Mouse (Mus musculus) urinary bladder, postnatal 10 days (tissue): ENCODE results near the gene Raver1.
"Not testable (repeated sequence)": the region's sequence is repeated elsewhere in the genome, so short reads cannot be mapped to it uniquely, and the experiment has no call there.

ENCODE experiments used
- DNase-seq: peaks from one replicate; pipeline ENCODE4 v3.0.0; 2022; ENCODE audit warnings: low spot score

Raver1 gene

DNA sequence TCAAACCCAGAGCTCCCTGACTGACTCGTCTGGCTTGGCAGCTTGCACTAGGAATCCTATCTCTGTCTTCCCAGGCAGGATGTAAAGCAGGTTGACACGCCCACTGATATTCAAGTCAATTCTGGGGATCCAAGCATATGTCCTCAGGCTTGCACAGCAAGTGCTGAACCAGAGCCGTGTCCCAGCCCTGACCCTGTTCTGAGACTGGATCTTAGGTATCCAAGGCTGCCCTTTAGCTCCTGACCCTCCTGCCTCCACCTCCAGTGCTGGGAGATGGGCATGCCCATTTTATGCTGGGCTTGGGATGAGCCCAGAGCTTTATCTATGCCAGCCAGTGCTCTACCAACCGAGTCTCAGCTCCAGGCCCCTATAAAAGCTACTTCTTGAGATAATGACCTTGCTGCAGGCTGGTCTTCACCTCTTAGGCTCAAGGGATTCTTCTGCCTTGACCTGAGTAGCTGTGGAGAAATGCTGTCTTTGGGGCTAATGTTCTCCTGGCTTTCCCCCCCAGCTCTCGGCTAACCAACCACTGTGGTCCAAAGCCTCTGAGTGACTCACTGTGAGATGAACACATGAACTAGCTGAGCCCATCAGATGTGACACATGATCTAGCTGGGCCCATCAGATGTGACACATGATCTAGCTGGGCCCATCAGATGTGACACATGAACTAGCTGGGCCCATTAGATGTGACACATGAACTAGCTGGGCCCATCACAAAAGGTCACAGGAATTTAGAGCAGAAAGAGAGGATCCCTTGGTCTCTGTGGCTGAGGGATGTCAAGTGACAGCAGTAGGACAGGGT is 14.2 kb upstream of the Raver1 start:
- DNase-seq = no peak

DNA sequence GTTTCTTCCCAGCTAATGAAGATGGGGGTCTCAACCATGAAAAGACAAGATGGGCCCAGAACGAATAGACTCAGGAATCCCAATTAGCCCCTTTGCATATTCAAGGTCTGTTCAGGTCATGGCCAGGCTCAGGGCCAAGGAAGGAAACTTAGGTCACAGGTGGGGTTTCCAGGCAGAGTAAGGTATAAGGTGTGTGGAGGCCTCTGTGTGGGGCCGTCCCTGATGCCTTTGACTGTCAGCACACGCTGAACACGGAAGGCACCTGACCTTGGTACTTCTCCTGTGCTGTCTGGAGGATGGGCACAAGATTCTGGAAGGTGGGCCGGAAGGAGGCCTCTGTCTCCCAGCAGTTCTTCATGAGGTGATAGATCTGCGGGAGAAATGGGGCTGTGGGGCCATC is 13.0 kb upstream of the Raver1 start:
- DNase-seq = no peak

DNA sequence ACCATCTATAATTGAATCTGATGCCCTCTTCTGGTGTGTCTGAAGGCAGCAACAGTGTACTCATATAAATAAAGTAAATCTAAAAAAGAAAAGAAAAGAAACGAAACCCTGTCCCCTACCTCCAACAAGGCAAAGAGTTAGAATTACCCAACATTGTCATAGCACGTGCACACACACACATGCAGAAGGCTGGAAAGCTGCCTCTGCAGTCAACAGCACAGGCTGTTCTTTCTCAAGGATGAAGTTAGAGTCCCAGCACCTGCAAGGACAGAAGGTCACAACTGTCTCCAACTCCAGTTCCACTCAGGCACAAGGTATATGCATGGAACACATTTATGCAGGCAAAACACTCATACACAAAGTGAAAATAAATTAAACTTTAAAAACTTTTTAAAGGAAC is 10.3 kb upstream of the Raver1 start:
- no peak for DNase-seq

DNA sequence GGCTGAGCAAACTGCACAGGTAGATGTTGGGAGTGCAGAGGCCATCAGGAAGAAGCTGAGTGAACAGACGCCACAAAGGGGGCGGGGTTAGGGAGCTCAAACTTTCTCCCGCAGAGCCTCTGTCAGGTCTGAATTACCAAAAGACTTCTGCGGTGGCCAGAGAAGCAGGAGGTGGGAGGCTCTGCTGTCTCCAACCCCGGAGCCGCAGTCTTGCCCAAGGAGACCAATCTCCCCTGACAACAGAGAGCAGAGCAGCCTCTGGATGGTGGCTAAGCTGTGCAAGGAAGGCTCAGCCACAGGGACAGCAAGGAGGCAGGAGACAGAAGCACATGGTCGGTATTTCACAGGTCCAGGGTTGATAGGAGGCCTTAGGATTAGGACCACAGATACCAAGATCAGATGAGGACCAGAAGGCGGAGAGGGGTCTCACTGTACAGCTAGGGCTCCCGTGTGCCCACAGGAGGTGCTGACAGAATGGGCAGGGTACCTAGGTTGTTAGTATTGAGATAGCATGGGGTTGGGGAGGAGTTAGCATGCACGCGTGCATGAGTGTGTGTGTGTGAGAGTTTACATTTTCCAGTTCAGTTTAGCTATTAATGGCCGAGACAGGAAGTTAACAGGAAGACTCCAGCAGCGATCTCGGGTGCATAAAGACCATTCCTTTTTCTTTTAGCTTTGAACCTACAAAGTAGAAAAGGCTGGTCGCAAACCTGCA is 8.8 kb upstream of the Raver1 start:
- DNase-seq = no peak

DNA sequence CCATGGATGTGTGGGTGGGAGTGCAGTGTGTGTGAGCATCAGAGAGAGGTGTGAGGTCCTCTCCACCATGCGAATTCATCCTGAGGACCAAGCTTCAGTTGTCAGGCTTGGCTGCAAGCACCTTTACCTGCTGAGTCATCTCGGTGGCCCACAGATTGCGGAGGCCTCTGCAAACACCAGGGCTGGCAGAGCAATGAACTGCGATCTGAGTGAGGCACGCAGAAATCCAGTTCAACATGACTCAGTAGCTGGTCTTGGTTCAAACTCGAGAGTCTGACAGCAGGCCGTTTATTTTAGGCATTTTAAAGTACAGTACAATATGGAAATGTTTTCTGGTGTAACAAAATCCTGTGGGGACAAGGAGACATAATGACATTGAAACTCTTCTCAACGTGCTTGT is 6.0 kb upstream of the Raver1 start:
- no peak for DNase-seq

DNA sequence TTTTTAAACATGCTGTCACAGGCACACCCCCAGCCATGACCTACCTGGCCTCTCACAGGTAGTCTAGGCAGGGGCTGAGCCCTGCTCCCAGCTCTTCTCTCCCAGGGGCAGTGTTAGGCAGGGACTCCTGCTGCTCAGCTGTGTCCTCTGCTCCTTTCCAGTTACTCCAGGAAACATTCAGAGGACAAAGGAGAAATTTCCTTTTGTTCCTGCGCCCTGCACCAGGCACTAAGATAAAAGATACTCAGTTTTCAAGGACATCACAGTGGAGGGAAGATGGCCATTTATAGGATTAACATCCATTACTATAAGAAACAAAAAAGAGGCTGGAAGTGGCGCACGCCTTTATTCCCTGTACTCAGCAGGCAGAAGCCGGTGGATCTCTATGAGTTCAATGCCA is 4.2 kb upstream of the Raver1 start:
- no peak for DNase-seq

DNA sequence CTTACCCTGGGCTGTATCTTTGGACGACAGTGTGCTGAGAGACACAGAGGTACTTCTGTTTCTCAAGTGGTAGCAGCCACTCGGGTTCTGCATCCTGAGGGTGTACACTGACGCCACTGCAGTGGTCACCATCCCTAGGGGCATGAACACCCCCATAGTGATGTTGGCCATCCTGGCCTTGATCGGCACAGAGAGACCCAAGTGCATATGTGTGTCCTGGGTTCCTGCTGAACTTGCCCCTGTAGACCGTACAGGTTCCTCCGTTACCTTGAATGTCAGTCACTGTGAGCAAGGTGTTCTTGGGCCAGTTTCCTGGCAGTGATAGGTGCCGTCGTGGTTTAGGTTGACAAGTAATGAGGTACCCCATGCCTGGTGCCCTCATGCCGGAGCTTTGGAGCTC is 1.6 kb upstream of the Raver1 start:
- DNase-seq = no peak

DNA sequence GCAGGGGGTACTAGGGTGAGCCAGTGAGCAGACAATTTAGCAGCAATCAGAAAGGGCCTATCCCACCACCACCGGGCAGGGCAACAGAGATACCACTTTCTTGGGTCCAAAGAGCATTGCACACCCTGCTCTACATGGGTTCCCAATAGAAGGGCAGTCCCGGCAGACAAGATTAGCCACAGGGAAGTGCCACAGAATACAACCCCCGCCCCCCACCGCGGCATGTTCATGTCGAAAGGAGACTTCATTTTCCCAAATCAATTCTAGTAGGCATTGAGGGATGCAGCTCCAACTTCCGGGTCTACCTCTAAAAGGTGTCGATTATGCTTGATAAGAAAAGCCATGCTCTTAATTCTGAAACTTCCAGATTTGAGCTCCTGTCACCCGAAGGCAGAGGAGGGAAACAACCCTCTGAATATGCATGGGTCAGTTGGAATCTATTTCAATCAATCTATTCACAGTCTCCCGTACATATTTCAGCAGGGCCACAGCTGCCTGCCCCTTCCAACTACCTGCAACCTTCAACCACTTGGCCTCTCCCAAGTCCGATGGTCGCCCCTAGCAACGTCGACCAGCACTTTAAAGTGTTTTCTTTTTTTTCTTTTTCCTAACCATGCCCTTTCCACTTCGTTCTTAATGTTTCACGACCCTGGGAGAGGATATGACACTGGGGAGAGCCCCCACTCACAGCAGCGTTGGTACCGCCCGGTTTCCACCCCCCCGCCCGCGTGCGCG is 669 bp downstream of the Raver1 start:
- DNase-seq = no peak

DNA sequence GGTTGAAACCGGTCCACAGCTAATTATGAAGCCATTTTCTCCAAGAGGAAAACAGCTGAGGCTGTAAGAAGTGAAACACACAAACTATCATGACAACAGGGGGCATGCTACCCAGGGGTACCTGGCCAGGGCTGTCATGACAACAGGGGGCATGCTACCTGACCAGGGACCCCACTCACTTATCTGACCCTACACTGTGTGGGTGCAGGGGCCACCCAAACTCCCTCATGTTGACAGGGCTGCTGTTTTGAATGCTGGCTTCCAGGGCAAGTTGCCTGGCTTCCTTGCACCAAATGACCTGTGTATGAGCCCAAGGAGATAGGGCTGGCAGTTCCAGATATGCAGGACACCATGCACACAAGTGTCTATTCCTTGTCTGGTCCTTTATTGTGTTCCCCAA is 1.3 kb downstream of the Raver1 start:
- DNase-seq = no peak

DNA sequence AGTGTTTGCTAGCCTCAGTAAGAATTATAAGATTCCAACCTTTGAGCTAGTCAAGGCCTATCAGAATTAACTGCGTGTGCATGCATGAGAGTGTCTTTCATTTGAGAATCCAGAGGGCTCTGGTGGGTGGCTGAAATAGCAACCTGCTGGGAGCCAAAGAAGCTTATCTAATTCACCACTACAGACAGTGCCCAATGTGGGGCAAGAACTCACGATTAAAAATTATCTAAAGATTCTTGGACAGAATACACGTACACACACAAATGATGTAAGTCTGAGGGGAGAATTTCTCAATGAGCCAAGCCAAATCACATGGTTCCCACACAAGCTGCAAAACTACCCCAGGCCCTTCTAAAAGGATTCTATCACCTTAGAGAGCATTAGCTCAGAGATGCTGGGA is 8.5 kb downstream of the Raver1 start:
- no peak for DNase-seq

DNA sequence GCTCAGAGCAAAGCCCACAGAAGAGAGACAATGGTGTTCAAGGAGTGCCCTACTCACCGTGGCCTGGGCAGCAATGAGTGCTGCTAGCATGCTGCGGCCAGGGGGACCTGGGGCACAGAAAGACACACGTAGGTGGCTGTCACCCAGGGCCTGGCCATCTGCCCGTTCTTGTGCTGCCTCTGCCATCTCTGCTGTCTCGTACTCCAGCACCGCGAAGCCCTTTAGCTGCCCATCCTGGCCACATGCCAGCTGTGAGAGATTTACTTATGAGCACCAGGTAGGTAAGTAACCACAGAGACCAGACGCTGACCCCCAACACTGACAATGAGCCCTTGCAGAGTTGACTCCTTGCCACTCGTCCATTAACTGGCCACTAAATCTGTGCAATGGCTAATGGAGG is 10.7 kb downstream of the Raver1 start:
- no peak for DNase-seq

DNA sequence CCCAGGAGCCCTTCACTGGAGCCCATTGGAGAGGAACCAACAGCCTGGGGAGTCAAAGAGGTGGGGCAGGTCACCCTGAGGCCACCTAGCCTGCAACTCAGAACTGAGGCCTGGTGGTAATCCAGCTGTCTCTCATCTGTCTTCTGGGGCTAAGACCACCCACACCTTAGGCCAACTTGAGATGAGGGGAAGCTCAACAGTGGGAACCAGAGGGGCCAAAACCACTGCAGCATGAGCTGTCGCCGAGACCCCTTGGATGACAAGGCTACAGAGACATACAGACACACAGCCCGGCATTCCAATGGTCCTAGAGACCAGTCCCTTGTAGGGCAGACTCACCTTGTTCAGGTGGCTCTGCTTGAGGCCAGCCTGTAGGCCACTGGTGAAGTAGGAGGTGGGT is 16.2 kb downstream of the Raver1 start:
- DNase-seq = no peak

DNA sequence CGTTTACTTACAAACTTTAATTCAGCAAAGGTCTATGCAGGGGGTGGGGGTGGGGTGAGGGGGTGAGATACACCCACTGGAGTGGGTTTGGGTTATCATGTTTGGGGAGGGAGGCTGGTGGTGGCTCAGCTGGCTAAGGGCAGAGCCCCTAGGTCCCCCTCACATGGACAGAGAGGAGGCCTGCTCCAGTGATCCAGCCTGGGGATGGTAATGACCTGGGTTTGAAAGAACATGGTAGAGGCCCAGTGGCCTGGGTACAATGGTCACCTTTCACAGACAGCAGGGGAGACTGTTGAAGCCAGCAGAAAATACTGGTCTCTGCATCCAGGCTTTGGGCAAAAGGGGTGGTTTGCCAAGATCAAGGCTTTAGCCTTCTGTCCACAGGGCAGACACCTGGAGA is 17.6 kb downstream of the Raver1 start:
- no peak for DNase-seq

DNA sequence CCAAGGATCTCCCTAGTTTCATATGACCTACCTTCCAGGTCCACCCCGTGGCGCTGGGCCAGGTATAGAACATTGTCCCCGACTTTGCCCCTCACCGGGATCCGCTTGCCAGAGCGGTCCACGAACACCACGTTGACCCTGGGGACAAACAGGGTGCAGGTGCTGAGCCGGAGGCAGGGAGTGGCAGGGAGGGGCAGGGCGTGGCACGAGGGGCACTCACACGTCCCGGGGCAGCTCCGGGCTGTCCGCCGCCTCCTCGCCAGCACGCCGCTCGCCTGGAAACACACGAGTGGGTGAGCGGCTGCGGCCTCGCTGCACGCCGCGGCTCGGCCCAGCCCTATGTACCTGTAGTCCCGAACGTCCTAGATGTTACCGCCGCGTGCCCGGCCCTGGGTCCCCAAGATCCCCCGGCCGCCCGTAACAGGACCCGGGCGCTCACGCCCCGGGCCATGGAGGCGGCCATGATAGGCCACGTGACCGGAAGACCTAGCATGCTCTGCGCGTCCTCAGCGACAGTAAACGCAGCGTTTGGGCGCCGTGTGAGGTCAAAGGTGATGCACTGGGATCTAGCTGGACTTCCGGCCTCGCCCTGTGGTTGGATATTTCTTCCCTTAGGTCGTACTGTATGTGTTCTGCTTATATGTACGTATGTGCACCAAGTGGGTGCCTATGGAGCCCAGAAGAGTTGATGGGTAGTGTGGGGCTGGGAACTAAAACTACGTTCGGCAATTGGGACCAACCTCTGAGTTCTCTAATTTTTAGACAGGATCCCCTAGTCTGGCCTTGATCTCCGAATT is 18.6 kb downstream of the Raver1 start, which contains the start of the genes Gm49373 and Fdx1l:
Gm49373 (minus strand) TSS at position 53 of the 797 bp plus-strand sequence.
Fdx1l (minus strand) TSS at position 571 of the 797 bp plus-strand sequence.
- peak; percentile 49 for DNase-seq

DNA sequence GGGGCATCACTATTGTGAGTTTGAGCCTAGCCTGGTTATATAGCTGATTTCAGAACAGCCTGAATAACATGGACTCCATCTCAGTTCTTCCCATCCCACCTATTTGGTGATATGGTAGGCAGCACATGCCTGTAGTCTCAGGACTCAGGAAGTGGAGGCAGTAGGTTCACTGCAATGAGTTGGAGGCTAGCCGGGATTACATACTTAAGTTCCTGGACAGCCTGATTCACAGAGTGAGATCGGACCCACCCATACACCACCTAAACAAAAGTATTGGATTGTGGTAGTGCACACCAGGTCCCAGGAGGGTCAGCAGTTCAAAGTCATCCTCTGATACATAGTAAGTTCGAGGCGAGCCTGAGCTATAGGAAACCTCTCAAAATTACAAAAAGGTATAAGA is 19.2 kb downstream of the Raver1 start:
- DNase-seq = no peak

DNA sequence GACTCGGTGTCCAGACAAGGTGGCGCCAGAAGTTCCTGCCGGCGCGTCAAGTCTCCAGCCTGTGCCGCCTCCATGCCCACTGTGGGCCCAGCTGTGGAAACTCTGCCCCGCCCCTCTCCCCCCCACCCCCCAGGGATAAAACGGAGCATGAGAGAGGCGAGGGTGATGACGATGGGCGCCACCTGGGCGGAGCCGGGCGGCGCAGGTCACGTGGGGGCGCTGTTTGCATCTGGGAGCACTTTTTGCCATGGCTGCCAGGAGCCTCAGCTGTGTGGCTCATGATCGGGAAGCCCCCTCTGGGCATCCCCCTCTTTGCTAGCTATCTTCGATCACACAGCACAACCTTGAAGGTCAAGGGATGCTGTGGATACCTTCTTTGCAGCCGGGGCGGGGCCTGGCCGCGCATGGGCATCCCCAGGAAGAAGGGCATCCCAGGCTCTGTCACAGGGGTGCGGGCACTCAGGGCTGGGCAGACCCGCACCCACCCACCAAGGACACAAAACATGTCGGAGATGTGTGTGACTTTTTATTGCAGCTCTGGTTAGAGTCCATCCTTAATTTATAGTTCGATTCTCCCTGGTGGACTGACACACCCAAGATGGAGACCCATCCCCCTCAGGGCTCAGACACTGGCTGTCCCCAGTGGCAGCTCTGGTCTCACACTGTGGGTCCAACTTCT is 24.7 kb downstream of the Raver1 start, which contains the start of gene Zglp1:
Zglp1 (minus strand) TSS at position 88 of the 679 bp plus-strand sequence.
- DNase-seq = no peak

DNA sequence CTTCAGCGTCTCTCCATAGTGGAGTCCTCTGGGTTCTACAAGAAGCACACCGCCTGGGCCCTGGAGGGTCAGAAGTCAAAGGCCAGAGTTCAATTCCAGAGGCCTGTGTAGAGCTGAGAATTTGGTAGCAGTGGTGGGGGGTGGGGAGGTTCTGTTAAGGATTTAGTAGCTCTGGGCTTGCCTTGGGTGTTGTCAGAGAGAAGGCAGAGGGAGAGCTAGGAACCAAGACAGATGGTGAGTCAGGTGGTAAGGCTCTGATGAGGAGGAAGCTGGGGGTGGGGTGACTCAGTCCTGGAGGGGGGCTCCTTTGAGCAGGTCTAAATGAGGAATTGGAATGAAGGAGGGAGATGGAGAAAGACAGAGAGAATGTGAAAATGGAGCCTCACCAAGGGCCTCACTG is 28.9 kb downstream of the Raver1 start:
- no peak for DNase-seq

DNA sequence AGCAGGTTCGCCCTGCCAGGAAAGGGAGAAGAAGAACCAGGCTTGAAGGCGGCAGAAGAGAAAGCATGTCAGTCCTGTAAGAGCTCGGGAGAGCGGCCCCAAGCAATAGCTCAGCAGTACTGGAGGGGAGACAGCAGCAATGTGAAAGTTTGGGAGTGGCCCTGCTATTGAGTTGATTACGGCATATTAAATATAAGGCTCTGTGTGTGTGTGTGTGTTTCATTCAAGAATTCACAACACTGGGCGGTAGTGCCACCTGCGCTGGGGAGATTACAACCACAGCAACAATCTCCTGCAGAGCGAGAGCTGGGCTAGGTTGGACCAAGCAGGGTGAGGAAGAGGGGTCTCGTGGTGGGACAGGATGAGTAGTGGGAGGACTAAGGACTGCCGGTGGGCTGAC is 40.2 kb downstream of the Raver1 start:
- no peak for DNase-seq

DNA sequence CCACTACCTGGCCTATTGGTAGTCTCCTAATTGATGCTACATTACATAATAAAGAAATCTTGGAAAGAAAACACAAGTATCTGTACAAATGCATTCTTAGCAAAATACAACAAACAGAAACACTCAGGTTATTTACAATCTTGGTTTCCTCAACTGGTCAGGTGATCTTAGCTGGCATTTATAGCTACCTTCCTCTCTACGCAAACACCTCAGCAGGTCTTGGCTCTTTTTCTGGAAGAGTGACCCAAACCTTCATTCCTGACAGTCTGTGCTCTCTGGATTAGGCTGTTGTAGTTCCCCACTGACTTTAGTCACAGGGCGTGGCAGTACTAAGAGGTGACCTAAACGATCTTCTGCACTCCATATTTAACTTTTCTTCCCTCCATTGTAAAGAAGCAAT is 46.6 kb downstream of the Raver1 start:
- no peak for DNase-seq

DNA sequence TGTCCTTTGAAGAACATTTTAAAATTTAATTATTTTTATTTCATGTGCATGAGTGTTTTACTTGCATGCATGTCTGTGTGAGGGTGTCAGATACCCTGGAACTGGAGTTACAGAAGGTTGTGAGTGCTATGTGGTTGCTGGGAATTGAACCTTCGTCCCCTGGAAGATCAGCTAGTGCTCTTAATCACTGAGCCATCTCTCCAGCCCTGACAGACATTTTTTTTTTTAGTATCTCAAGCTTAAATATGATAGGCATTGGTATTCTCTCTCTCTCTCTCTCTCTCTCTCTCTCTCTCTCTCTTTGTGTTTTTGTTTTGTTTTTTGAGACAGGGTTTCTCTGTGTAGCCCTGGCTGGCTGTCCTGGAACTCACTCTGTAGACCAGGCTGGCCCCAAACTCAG is 47.0 kb downstream of the Raver1 start:
- DNase-seq = not testable (repeated sequence)

DNA sequence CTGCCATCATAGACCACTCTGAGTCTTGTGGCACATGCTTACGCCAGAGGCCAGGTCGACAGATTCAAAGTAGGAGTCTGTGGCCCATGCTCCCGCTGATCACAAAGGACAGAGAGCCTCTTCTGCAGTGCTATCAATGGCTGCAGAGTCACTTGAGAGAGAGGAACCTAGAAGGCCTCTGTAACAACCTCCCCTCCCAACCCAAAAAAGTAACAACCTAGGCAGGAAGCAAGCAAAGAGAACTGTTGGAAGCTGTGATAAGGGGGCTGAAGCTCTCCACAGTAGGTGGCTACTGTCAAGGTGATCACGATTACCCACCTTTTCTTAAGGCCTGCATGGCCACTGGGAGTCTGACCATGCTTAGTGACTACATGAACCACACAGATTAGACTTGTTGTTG is 48.2 kb downstream of the Raver1 start:
- DNase-seq = no peak
